Mouse (Mus musculus): Measurements from ENCODE around the gene Kcnh7.

The Kcnh7 gene

GRCm38 (mm10) chr2:62935273-62935874 lies 248.7 kb downstream of the Kcnh7 start:
- DNase-seq (ENCODE audit: low spot score in 2 of 2): no peak

- DNase-seq (ENCODE audit: low spot score in 2 of 2): no peak
Observed at GRCm38 (mm10) chr2:62928494-62928893, 255.6 kb downstream of the Kcnh7 start.

- no peak for DNase-seq (ENCODE audit: low spot score in 2 of 2)
Observed at GRCm38 (mm10) chr2:62928065-62928464, 256.0 kb downstream of the Kcnh7 start.

GRCm38 (mm10) chr2:62923803-62924202 lies 260.3 kb downstream of the Kcnh7 start:
- DNase-seq (ENCODE audit: low spot score in 2 of 2): no peak

- no peak for DNase-seq (ENCODE audit: low spot score in 2 of 2)
Observed at GRCm38 (mm10) chr2:62907688-62908087, 276.4 kb downstream of the Kcnh7 start.

GRCm38 (mm10) chr2:62902363-62903353 lies 281.4 kb downstream of the Kcnh7 start:
- no peak for DNase-seq (ENCODE audit: low spot score in 2 of 2)

GRCm38 (mm10) chr2:62878763-62879162 lies 305.3 kb downstream of the Kcnh7 start:
- DNase-seq (ENCODE audit: low spot score in 2 of 2): no peak

- DNase-seq (ENCODE audit: low spot score in 2 of 2): no peak
Observed at GRCm38 (mm10) chr2:62855391-62855790, 328.7 kb downstream of the Kcnh7 start.

GRCm38 (mm10) chr2:62842630-62843029 lies 341.5 kb downstream of the Kcnh7 start:
- DNase-seq (ENCODE audit: low spot score in 2 of 2): no peak

GRCm38 (mm10) chr2:62834261-62834660 lies 349.8 kb downstream of the Kcnh7 start:
- DNase-seq (ENCODE audit: low spot score in 2 of 2): no peak

GRCm38 (mm10) chr2:62819231-62819630 lies 364.9 kb downstream of the Kcnh7 start:
- DNase-seq (ENCODE audit: low spot score in 2 of 2): no peak

- DNase-seq (ENCODE audit: low spot score in 2 of 2): no peak
Observed at GRCm38 (mm10) chr2:62816016-62816415, 368.1 kb downstream of the Kcnh7 start.

GRCm38 (mm10) chr2:62808813-62809212 lies 375.3 kb downstream of the Kcnh7 start:
- DNase-seq (ENCODE audit: low spot score in 2 of 2): no peak

GRCm38 (mm10) chr2:62807476-62807882 lies 376.6 kb downstream of the Kcnh7 start:
- no peak for DNase-seq (ENCODE audit: low spot score in 2 of 2)

- no peak for DNase-seq (ENCODE audit: low spot score in 2 of 2)
Observed at GRCm38 (mm10) chr2:62806931-62807330, 377.2 kb downstream of the Kcnh7 start.

GRCm38 (mm10) chr2:62804030-62804429 lies 380.1 kb downstream of the Kcnh7 start:
- no peak for DNase-seq (ENCODE audit: low spot score in 2 of 2)

GRCm38 (mm10) chr2:62784460-62785038 lies 399.5 kb downstream of the Kcnh7 start:
- DNase-seq (ENCODE audit: low spot score in 2 of 2): no peak

- no peak for DNase-seq (ENCODE audit: low spot score in 2 of 2)
Observed at GRCm38 (mm10) chr2:62746256-62746655, 437.8 kb downstream of the Kcnh7 start.

GRCm38 (mm10) chr2:62743098-62743497 lies 441.0 kb downstream of the Kcnh7 start:
- DNase-seq (ENCODE audit: low spot score in 2 of 2): no peak

GRCm38 (mm10) chr2:62730671-62731070 lies 453.4 kb downstream of the Kcnh7 start:
- no peak for DNase-seq (ENCODE audit: low spot score in 2 of 2)

GRCm38 (mm10) chr2:62727732-62728131 lies 456.4 kb downstream of the Kcnh7 start:
- DNase-seq (ENCODE audit: low spot score in 2 of 2): no peak

- no peak for DNase-seq (ENCODE audit: low spot score in 2 of 2)
Observed at GRCm38 (mm10) chr2:62725946-62726345, 458.1 kb downstream of the Kcnh7 start.

- no peak for DNase-seq (ENCODE audit: low spot score in 2 of 2)
Observed at GRCm38 (mm10) chr2:62718411-62718810, 465.7 kb downstream of the Kcnh7 start.

Measured in urinary bladder, adult 18-20 months (tissue).